Mouse (Mus musculus): ENCODE measurements at regions not wholly inside any gene's neighbourhood (a gene's known extent, or its start where the extent isn't known, plus 50 kb on each side); places are given as distances from the start of the nearest gene placed in this dataset.

DNA sequence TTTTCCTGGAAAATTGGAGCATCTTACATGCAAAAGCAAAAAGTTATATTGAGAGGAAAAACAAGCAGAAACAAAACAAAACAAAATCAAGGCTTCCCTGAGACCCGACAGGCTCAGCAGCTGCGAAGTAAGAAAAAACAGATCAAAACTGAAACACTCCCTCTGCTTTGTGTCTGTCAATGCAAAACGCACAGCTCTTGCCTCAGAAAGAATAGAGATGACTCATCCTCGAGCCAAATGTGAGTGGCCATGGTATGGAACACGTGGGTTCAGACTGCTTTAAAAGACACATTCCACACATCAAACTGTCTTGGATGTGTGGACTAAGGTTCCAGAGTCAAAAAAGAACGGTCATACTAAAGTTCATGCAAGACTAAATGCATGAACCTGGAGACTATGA lies 163.3 kb upstream of the Fer start:
- TF ChIP-seq POLR2A (IDR thresholded peaks at IDR 0.05; ENCODE audit: low read depth, low read length) (no peak), CTCF (IDR thresholded peaks at IDR 0.05; ENCODE audit: extremely low read depth, insufficient read length, insufficient replicate concordance, low read depth, low read length) (no peak)
